Mouse (Mus musculus) bone marrow macrophage, adult 2 months (primary cell): Measurements from ENCODE around the gene Sulf2. TPM values are rescaled to one million over a fixed set of nuclear protein-coding genes. Genes with fewer than 3 reads are reported as not detected.
A peak's percentile ranks its signal among the peaks of the same experiment; 100 is the strongest.

Experiments
- H3K27ac ChIP-seq: 2 replicates; pipeline ENCODE4 v1.5.1; 2012; ENCODE audit warnings: low read depth, low read length; ENCODE audit not compliant: insufficient read depth
- H3K4me1 ChIP-seq: 2 replicates; pipeline ENCODE4 v1.6.1; 2012; ENCODE audit warnings: low read length; ENCODE audit not compliant: control insufficient read depth, insufficient read depth
- H3K4me3 ChIP-seq: 2 replicates; pipeline ENCODE4 v1.5.1; 2012; ENCODE audit warnings: mild to moderate bottlenecking, low read length, moderate library complexity; ENCODE audit not compliant: insufficient read depth
- CTCF ChIP-seq: IDR thresholded peaks from 2 replicates; pipeline ENCODE4 v1.5.1; 2012; ENCODE audit warnings: low read depth, mild to moderate bottlenecking, low read length, moderate library complexity
- POLR2A ChIP-seq: IDR thresholded peaks from 2 replicates; pipeline ENCODE4 v1.6.1; 2012; ENCODE audit warnings: mild to moderate bottlenecking, low read depth, low read length, borderline replicate concordance
- polyA plus RNA-seq: library from polyadenylated mRNA; stranded (reverse); fragments of >200 nt; gene quantifications from 2 replicates; pipeline ENCODE4 v1.2.4, GENCODE M21; 2012; ENCODE audit not compliant: missing spikeins, insufficient read depth, insufficient read length

Gene Sulf2
- polyA plus RNA-seq, 1 experiment: 77.0 TPM

DNA sequence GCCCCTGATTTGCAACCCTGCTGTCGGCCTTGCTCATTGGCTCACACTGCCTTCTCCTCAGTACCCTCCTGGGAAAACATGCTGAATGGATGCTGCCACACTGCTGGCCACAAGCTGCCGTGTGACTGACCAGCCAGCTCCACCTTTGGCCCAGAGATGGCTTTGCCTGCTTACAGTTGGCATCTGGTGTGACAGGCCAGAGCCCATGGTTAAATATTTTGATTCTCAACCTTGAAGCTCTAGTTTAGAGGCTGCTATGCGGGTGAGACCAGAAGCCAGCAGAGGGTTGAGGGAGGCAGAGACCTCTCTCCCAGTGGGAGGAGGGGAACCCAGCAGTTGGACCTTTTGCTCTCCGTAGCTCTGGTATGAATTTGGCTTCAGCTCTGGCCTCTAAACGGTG is 6.7 kb upstream of the Sulf2 start:
- H3K4me3 ChIP-seq: no peak overlapping the region
- TF ChIP-seq POLR2A: no peak
- TF ChIP-seq CTCF: no peak
- peaks cover 2% of the 10 kb centered on the region; the same call in 1 of the 2 replicates for H3K4me1 ChIP-seq
- no peak overlapping the region for H3K27ac ChIP-seq

DNA sequence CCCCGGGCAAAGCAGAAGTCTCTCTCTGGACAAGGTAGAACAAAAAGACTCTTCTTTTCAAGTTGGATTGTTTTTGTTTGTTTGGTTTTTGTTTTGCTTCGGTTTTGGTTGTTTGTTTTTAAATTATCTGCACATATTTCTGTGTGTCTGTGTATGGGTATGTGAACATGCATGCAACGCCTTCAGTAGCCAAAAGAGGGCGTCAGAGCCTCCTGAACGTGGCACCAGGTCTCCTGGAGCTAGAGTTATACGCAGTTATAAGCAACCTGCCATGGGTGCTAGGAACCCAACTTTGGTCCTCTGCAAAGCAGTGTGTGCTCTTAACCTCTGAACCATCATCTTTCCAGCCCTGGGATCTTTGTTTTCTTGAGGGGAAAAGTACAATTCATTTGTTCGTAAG is 3.8 kb upstream of the Sulf2 start:
- Histone ChIP-seq H3K27ac (no peak overlapping the region), H3K4me3 (no peak overlapping the region), H3K4me1 (0 out of 2 replicates have a peak, but pooled peaks cover 2% of the 10 kb centered on the region)
- TF ChIP-seq POLR2A (no peak), CTCF (no peak)

DNA sequence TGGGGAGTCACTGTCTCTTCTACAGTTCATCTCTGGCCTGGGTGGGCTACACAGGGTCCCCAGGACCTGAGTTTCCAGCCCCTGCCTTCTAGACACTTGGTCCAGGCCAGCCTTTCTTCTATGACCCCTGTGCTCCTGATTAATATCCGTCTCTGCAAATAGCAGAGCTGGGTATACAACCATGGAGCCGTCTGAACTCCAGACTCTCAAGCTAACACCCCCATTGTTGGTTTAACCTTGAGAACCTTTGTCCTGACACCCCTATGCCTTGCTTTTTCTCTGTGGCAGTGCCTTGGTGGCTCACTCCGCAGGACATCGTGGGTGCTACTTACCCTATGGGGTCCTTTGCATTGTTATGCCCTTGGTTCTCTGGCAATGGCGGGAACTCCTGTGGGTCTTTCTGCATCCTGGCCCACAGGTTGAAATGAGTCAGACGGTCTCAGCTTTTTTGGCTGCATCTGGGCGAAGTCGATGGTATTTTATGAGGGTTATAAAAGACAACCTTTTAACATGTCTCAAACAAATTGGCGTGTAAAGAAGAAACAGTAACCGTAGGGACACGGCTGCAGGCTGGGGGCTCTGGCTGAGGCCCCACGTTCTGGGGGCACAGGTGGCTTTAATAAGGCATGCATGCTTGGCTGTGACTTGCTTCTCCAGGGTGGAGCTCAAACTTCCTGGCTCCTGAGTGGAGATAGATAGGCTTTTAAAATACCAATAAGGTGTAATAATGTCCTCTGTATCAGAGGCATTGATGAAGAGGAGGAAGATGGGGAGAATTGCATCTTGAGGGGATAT is 2.5 kb upstream of the Sulf2 start:
- Histone ChIP-seq H3K4me3 (no peak overlapping the region), H3K27ac (no peak overlapping the region), H3K4me1 (peaks cover 9% of the 10 kb centered on the region)
- TF ChIP-seq POLR2A (no peak), CTCF (no peak)

DNA sequence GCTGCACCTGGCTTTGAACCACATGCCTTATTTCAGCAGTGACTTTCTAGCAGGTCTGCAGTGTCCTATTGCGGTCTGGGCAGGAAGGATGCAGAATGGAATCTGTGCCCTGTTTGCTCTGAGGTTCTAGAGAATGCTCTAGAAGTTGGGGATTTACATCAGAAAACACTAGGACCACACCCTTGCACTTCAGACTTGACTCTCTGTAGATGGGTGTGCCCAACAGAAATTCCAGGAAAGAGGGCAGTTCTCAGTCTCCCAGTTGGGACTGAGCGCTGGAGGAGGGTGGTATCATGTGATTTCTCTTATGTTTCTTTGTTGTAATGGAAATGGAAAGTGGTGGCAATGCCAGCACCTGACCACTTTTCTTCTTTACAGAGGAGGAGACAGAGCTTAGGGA is 1.7 kb upstream of the Sulf2 start:
- H3K4me3 ChIP-seq: no peak overlapping the region
- no peak overlapping the region for H3K27ac ChIP-seq
- peaks cover 18% of the 10 kb centered on the region for H3K4me1 ChIP-seq
- TF ChIP-seq CTCF (no peak), POLR2A (no peak)

DNA sequence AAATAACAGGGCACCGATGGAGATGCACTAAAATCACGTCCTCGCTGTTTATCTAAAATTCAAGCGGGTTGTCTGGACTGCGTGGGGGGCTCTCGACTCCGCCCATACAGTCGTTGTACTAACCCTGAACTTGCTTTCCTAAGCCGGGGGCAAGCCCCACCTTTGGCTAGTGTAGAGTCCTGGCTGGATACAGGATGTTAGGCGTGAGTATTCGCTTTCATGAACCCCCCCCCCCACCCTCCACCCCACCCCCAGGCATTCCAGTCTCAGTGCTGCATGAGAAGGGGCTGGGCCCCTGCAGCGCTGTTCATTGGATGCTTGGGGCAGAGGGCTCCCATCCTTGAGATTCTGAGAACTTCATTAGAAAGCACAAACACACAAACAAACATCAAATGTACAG is 659 bp upstream of the Sulf2 start:
- no peak overlapping the region for H3K4me3 ChIP-seq
- peaks cover 28% of the 10 kb centered on the region for H3K4me1 ChIP-seq
- no peak overlapping the region for H3K27ac ChIP-seq
- TF ChIP-seq POLR2A: no peak
- no peak for TF ChIP-seq CTCF

DNA sequence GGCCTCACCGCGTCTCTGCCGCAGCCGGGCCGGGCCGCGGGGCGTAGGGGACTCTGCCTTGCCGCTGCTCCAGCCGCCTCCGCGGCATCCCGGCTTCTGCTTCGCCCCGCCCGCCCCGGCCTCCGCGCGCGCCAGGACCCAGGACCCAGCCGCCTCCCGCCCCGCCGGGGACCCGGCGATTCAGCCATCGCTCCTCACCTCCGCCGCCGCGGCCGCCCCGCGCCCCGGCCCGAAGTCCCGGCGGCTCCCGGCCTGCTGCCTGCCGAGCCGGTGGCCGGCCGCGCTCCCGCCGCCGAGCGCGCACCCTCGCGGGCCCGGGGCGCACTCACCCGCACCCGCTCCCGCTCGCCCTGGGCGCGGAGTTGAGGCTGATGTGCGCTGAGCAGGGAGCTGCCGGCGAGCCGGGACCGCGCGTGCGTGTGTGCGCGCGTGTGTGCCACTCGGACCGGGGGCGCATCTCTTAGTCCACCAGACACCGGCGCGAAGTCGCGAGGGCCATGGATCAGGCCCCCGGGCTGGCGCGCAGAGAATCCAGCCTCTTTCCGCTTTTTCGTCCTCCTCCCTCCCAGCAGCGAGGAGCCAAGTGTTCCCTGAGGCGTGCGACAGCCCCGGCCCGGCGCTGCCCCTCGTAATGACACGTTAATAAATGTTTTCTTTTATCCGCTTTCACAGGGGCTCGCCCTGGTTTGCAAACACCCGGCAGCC is 562 bp downstream of the Sulf2 start:
- TF ChIP-seq CTCF: no peak
- TF ChIP-seq POLR2A: no peak

DNA sequence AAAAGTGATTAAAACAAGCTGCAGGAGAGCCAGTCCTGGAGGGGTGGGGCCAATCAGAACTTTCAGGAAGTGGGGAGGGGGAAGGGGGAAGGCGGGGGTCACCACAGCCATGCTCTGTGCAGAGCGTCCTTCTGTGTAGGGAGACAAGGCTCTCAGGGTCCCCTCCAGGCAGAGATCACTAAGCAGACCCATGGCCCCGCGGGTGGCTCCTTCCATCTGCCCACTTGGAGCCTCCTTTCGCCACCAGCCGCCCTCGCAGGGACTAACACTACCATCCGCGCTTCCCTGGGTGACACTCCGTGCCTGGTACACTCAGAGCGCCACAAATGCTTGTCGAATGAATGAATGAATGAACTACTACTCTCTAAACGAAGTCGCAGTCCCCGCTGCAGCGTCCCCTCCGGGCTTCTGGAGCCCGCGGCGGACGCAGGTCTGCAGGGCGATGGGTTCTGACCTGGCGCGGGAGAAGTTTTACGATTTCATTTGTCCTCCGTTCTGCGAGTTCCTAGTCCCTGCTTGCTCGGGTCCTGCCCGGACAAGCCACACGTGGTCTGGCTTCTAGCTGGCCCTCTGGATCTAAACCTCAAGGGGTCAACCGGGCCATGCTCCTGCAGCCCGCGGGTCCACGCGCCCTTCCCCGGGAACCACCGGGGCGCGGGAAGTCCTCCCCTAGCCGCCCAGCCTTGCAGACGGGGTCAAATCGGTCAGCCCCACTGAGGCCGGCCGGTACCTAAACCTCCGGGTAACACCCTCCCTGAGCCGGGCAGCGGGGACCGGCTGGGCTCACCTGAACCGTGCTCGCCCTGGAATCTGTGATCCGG is 1.4 kb downstream of the Sulf2 start:
- TF ChIP-seq CTCF: no peak
- no peak for TF ChIP-seq POLR2A
- Histone ChIP-seq H3K4me3 (peak overlapping the region; percentile 80), H3K27ac (peak overlapping the region; percentile 33), H3K4me1 (peaks cover 29% of the 10 kb centered on the region)

More for the DNA sequence above, 562 bp downstream of the Sulf2 start:
- Histone ChIP-seq H3K27ac (peak overlapping the region; percentile 59), H3K4me1 (peaks cover 29% of the 10 kb centered on the region), H3K4me3 (peak overlapping the region; percentile 80)

DNA sequence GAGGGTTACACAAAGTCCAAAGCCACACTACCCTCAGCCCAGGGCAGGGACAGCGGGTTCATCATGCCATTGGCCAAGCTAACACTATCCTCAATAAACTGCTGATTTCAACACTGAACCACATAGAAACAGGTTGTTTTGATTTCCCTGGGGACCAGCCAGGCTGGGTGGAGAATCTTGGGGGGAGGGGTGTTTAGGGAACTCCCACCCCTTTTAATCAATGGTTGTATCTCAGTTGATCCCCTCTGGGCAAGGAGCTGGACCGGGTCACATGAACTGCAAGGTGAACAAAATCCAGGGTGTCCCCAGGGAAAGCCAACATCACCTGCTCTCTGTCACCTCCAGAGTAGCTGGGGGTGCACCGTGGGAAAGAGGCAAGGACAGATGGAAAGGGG is 2.1 kb downstream of the Sulf2 start:
- peak overlapping the region; percentile 80 for H3K4me3 ChIP-seq

DNA sequence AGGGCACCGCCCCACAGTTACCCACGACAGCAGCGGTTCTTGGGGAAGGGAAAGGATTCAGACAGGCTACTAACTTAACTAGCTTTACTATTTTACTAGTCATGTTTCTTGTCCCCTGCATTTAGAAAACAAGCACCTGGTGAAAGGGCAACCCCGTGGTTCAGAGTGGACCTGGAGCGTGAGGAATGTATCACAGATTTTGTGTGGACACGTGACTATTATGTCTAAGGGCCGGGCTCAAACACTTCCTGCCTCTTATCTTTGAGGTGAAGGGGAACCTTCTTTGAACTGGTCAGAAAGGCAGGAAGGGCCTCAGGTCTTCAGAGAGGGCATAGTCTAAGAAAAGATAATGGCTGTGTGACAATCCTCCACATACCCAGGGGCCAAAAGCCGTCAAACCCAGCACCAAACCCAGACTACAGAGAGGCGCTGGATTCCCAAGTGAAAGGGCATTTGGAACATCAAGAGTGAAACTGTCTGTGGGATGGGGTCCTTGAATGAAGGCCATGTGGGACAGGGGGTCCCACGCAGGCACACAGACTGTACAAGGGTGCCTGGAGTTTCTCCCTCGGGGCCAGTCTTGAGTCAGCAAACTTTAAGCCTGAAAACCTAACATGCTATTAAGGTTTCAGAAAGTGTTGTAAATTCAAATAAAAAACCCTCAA is 2.6 kb downstream of the Sulf2 start:
- H3K4me1 ChIP-seq: peaks cover 29% of the 10 kb centered on the region
- TF ChIP-seq CTCF: no peak
- no peak for TF ChIP-seq POLR2A
- H3K27ac ChIP-seq: no peak overlapping the region
- H3K4me3 ChIP-seq: no peak overlapping the region

More for the DNA sequence above, 2.1 kb downstream of the Sulf2 start:
- Histone ChIP-seq H3K27ac (no peak overlapping the region), H3K4me1 (peaks cover 29% of the 10 kb centered on the region)
- TF ChIP-seq POLR2A: no peak
- no peak for TF ChIP-seq CTCF
